Mouse (Mus musculus): ENCODE data around the gene Ralgds.
A peak's percentile ranks its signal among the peaks of the same experiment; 100 is the strongest.

Ralgds gene

DNA sequence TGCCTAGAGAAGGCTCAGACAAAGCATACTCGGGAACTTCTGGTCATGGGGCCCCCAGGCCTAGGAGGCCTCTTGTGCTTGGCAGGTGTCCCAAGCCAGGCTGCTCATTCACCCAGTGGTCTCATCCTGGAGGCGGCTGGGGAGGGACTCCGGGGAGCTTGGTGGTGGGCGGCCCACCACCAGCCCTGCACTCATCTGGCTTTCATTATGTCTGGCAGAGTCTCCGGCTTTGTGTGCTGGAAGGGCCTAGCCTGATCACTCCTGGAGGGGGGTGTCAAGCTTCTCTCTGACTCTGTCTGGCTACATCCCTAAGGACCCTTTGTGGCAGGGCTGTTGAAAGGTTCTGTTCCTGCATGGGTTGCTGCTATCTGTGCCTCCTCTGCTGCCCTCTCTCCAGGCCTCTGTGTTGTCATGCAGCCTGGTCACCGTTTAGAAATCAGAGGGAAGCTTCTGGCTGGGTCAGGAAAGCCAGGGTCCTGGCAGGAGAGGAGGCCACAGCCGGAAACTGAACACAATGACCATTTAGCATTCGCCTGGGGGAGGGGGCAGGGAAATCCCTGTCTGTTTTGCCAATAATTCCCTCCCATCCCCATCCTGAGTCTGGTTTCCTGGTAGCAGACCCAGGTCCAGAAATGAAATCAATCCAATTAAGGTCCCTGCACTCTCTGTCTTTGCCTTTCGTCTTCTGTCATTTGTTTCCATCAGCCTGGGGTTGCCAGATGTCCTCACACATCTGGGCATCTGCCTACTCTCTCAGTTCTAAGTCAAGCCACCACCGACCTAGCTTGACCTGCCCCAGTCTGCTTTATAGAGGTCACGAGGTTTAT is 21.7 kb downstream of the Ralgds start:
- DNase-seq, result no peak

DNA sequence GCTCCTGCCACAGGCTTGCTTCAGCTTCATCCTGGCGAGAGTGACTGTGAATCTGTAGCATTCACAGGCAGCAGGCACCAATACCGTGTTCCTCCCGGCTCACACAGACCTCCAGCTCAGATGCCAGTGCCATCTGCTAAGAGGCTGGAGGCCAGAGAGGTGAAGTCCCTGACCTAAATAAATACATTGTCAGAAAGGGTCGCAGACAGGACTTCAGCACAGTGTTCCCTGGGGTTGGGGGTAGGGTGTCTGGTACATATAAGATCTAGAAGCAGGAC is 22.3 kb downstream of the Ralgds start:
- no peak for DNase-seq

DNA sequence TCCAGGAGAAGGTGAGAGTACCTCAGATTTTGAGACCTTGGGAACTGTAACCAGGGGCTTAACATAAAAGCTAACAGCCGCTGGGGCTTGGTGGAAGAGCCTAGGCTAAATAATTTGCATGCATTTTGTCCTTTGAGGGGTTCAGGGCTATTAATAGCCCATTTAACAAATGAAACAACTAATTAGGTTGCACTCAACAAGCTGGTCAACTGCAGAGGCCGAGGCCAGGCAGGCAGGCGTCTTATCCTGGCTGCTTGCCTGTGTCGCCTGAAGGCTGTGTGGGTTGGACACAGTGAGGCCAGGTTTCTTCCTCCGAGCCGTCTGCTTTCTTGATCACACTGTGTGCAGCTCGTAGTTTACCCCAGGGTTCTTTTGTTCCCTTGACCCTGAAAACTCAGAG is 22.7 kb downstream of the Ralgds start:
- no peak for DNase-seq

DNA sequence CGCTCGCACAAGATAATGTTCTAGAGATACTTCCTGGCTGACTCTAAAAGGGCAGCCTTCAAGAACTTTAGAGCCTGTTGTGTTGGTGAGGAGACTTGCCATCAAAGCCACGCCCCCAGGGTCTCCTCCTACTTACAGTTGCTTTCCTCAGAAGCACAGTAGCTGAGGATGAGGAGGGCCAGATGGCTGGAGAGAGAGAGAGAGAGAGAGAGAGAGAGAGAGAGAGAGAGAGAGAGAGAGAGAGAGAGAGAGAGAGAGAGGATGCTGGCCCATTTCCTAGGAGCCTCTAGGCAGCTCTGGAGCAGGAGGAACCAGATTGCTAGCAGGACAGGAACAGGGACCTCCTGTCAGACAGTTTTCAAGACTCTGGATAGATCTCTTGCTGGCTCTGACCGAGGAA is 23.2 kb downstream of the Ralgds start:
- no peak for DNase-seq

DNA sequence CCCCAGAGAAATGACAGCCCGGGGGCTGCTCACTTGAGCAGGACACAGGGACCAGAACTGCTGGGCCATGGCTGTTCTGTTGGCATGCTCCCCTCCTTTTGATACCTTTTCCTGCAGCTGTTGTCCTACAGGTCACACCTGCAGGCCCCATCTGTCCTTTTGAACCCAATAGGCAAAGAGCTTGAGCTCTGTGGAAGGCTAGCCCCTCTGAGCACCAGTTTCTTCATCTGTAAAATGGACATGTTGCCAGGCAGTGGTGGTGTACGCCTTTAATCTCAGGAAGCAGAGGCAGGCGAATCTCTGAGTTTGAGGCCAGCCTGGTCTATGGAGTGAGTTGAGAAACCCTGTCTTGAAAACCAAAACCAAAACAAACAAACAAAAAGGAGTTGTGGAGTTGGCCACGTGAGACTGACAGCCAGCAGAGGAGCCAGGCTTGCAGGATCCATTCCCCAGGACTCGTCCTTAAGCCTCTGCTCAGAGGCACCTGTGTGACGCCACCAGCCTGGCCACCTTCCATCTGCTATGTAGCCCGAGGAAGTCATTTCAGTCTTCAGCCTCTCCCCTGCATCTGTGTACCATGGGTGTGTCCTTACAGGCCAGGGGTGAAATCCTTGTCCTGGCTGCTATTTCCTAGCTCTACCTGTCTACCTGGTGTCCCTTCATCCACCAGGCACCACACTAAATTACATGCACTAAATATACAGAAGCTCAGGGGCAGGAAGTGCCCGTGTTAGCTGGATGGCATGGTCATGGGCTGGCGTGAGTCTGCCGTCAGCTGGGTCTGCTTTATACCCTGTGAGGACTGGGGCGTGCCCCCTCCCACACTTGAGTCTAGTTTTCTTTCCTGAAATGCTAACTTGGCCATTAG is 24.1 kb downstream of the Ralgds start:
- DNase-seq, result no peak

DNA sequence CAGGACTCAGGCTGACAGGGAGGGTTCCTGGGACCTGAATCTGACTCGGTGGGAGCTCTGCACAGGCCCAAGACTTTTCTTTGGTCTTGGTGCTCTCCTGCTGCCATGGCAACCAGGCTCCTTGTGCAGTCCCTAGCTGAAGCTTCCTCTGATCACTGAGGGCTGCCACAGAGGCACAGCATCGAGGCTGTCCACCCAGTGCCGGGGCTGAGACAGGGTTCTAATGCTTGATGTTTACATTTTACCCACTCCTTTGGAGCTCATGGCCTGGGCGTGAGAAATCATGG is 24.7 kb downstream of the Ralgds start:
- DNase-seq, result no peak

DNA sequence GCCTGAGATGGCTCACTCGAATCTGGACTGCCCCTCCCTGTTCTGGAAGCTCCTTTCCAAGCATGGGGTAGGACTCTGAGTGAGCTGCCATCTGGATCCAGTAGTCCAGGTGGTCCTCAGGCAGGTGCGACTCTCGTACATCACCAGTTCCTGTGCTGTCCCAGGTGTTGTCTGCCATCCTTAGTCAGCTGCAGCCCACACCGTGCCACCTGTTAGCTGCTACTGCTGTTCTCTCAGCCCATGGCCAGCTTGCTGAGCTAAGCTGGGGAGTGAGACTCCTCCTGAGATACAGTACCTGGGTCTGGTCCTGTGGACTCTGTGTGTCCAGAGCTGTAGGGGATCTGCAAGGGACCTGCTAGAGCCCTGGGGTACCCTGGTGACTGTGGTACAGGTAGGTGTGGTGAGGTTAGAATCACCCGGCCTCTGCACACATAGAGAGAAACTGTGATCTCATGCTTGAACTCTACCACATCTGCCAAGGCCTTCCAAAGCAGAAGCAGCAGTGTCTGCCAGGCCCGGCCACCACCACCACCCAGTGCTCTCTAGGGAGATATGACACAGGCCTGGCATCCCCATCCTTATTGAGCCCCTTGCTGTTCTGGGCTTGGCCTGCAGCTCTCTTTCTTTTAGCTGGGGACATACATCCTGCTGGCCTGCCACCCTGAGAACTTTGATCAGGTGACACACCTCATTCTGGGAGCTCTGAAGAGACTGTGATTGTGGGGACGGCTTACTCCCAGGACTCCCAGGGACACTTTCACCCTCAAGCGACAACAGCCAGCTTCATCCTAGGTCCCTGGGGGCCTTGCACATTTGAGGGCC is 25.3 kb downstream of the Ralgds start:
- no peak for DNase-seq

DNA sequence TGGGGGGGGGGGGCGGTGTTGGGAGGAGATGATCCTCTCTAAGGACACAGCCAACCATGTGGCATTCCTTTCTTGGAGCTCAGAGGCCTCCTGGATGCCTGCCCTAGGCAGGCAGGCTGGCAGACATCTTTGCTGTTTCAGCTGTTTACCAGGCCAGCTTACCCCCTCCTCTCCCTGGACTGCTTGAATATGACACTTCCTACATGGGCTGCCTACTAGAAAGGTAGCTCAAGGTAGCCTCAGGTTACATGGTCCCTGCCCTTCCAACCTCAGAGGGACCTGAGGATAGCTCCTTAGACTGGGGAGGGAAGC is 25.8 kb downstream of the Ralgds start:
- DNase-seq, result no peak

DNA sequence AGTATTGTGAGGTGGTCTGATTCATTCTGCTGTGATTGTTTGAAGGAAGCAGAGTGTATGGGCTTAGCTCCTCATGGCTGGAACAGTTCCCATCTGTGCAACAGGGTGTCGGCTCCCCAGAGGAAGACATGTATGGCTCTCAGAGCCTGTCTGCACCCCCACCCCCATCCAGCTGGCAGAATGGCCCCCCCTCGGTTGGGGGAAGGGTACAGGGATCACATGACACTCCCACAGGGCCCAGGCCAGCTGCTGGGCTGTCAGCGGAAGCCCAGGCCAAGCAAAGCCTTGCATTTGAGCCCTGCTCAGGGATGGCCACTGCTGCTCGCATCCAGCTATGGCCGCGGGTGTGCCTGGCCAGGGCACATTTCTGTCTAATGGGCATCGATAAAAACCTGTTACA is 26.3 kb downstream of the Ralgds start:
- DNase-seq, result peak; percentile 59

DNA sequence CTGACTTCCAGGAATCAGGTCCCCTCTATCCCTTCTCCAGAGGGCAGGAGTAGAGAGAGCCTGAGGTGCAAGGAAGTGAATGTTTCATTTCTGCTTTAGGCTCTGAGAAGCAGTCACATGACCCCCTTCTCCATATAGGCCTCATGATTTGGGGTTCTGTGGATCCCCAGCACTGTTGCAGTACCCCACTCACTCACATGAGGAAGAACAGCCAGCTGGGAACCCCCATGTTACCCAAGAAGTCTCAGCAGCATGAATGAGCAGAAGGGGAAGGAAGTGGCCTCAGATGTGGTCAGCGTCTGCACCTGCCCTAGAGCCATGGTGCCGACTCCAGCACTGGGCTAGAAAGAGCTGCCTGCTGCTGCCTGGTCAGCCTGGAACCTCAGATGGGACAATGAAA is 27.0 kb downstream of the Ralgds start:
- no peak for DNase-seq

DNA sequence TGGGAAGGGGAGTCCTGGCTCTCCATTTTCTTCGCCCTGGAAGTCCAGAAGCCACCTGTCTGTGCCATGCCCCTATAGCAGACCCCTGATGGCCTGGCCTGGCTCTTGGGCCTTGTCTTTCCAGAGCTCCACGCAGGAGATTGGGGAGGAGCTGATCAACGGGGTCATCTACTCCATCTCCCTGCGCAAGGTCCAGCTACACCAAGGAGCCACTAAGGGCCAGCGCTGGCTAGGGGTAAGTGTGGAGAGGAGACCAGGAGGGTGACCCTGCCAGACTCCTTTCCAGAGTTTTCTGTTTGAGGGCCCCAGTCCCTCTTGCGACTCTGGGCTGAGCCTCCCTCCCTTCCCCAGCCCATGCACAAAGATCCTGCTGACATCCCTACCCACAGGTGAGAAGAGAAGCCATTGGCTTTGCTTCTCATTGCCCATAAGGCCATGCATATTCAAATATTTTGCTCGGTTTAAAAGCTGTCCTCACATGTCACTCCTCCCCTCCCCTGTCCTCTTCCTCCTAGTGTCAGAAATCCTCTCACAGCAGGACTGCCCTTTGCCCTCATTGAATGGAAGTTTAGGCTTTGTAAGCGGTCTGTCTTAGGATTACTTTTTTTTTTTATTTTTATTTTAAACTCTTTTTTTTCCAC is 27.8 kb downstream of the Ralgds start:
- DNase-seq, result no peak

DNA sequence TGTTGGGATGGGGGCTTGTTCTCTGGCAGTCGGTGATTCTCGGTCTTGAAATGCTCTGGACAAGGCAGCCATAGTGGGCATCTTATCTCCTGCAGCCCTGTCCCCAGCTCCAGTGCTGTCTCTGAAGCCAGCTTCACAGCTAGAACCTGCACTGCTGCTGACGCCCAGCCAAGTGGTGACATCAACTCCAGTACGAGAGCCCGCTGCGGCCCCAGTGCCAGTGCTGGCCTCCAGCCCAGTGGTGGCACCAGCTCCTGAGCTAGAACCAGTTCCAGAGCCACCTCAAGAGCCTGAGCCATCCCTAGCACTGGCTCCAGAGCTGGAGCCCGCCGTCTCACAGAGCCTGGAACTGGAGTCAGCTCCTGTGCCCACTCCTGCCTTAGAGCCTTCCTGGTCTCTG is 31.0 kb downstream of the Ralgds start:
- DNase-seq, result peak; percentile 45

DNA sequence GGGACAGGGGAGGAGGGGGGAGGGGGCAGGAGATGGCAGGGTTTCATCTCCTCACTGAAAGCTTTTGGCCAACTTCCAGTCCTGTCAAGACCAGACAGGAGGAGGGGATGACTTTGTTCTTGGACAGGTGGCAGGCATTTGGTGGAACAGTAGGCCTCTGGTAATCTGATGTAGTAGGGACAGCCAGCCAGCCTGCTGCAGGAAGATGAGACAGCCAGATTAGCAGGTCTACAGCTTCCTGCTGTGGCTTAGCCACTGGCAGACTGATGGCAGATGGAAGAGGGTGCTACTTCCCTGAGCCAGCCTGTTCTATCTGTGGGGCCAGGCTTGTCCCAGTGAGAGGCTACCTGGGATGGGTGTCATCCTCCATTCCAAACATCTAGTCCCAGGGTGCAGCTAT is 33.1 kb downstream of the Ralgds start:
- no peak for DNase-seq

DNA sequence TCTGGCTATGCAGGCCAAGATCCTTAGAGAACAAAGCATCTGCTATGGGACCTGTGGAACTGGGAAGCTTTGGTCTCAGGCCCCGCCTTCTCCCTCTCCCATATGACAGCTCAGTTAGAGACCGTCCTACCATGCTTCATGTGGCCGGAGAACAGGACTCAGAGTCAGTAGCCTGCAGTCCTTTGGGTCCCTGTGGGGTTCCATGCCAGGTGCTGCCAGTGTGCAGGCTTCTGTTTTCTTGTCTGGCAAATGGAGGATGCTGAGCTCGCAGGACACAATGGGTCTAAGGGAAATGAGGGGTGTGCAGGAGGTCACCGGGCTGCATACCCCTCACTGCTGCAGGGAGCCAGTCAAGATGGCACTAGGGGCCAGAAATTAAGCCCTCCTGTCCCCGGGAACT is 33.6 kb downstream of the Ralgds start:
- DNase-seq, result no peak

DNA sequence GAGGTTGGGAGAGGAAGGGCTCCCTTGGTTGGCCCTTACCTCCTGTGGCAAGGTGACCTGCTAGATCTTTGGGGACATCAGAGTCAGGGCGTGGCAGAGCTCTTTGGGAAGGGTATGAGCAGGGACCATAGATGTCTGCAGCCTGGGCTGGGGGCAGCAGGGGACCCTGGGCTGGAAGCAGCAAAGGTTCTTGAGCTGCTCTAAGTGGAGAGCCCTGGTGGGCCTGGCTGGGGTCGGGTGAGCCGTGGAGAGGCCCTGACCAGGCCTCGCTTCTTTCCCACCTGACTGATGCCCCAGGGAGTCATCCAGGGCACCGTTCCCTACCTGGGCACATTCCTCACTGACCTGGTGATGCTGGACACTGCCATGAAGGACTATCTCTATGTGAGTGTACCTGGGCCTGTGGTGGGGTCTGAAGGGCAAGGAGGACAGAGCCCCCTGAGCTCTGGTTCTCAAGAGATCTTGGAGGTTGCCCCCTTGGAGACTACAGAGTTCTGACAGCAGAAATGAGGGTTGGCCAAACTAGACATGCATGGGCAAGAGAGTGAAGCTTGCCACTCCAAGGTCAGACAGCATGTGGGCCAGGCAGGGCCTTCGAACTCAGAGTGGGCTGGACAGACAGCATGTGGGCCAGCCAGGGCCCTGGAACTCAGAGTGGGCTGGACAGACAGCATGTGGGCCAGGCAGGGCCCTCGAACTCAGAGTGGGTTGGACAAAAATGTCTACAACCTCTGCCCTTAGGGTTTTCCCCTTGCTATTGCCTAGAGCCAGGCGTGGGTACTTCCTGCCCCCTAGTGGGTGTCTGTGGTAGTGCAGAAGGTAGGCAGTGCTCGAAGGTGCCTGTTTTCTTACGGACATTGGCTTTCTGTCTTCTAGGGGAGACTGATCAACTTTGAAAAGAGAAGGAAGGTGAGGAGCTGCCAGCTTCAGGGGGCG is 34.6 kb downstream of the Ralgds start:
- DNase-seq, result peak; percentile 84

DNA sequence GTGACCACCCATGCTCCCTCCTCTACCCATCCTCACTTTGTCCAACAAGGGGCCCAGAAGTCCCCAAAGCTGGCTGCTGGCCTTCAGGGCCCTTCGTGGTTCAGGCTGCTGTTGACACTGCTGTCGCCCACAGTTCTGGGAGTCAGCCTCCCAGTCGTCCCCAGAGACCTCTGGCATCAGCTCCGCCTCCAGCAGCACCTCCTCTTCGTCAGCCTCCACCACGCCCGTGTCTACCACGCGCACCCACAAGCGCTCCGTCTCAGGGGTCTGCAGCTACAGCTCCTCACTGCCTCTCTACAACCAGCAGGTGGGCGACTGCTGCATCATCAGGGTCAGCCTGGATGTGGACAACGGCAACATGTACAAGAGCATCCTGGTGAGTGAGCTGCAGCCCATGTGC is 36.2 kb downstream of the Ralgds start:
- DNase-seq, result no peak

DNA sequence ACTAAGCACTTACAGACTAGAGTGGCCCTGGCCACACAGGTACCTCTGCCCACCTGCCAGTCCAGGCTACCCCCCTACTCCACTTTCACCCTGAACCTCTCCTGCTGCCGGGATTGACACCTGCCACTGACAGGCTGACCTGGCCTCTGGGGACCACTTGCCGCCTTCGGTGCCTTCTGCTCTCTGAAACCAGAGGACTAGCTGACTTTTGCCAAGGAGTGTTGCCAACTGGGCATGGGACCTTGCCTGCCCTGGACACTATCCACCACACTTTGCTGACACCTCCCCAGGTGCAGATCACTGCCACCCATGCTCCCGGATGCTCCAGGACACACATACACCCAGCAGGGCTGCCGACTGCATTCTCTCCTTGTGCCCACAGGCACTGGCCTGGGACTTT is 39.4 kb downstream of the Ralgds start:
- DNase-seq, result no peak

DNA sequence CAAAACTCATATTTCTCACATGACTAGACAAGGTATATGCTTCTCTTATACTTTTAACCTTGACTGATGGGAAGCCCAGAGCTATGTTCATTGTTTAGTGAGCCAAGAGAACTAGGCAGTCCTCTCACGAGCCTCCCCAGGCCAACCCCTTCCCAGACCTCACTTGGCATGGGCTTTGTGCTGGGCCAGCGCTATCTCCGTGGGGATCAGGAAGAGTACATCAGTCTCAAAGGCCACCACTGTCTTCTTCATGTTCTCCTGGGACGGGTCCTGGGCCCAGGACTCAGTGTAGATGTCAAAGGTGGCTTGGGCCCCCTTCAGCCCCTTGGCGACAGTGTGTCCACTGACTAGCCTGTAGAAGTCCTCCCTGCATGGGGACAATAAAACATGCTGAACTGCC is 44.5 kb downstream of the Ralgds start:
- no peak for DNase-seq

DNA sequence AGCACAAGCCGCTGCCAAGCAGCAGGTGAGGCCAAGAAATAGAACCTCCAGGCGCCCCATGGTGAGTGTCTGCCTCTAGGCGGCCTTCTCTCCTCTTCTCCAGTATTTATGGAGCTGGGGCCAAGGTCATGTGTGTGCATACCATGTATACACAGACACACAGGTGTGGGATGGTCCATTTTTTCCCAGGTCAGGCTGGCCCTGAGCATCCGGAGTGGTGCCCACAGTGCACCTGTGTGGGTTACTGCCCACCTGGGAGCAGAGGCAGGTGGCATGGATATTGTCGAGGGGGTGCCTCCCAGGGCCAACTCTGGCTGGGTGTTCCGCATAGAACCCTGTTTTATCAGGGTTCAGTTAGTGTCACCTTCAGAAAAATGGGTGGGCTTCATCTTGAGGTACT is 50.4 kb downstream of the Ralgds start, which contains the start of gene Cel:
Gene Cel, minus strand, starts transcription at position 101 of the 400 bp plus-strand sequence.
- DNase-seq, result no peak

DNA sequence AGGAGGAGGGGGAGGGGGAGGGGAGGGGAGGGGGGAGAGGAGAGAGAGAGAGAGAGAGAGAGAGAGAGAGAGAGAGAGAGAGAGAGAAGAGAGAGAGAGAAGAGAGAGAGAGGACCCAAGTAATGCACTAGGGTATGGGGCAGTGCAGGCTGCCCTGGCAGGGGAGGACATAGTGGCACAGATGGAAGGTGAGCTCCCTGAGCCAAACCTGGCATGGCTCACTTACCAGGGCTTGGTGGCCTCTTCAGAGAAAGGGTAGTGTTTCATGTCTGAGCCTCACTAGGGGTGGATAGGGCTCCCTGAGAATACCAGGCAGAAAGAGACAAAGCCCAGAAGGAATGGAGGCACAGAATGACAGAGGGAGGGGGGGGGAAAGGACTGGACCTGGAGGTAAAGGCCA is 50.9 kb downstream of the Ralgds start:
- DNase-seq, result no peak

DNA sequence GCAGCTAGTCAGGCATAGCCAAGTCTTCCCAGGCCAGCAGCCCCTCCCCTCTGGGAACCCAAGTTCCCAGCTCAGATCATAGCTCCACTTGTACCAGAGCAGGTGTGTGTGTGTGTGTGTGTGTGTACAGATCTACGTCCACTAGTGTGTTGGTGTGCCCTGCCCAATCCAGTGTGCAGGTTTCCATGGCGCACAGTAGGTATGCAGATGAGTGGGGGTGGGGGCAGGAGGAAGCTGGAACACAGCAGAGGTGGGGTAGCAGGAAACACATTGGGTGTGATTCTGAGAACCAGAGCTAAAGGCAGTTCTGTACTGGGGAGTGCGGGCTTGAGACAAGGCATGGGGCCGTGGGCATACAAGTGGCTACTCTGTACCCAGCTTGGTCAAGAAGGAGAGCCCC is 51.5 kb downstream of the Ralgds start:
- DNase-seq, result no peak

DNA sequence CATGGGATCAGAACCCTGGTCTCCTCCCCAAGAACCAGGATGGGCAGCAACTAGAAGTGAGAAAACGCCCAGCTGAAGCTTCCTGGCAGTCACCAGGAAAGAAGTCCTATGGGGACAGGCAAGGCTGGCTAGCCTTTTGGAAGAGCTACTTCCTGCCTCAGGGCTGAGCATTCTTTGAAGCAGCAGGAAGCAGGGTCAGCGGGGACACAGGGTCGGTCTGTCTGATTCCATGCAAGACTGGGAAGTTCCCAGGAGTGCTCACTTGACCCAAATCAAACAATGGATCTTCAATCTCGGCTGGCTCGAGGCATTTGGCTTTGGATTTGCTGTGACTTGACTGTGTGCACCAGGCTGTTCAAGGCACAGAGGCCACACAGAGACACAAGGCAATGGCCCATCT is 53.6 kb downstream of the Ralgds start:
- DNase-seq, result no peak
